Mouse (Mus musculus): Measurements from ENCODE around the gene Kif18a.

DNA sequence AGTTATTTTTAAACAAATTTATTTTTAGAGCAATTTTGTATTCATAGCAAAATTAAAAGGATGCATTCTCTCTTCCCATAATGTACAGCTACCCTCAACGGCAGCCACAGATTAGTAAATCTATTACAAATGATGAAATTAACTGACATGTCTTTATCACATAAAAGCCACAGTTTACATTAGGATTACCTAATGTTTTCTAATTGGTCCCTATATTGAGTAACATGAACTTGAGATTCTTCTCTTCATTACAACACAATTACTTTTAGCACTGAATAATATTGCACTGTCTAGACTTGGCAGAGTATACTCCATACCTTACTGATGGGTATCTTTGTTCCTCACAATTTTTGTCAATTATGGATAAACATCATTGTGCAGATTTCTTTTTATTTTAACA, 17.8 kb upstream of the Kif18a start:
- TF ChIP-seq POLR2A (IDR thresholded peaks at IDR 0.05; ENCODE audit: insufficient read depth, low read depth, low read length): no peak
- no peak for TF ChIP-seq CTCF (IDR thresholded peaks at IDR 0.05)
